Mouse (Mus musculus) testis, adult 2 months (tissue): ENCODE measurements around the gene Itga7.

Experiments
- CTCF ChIP-seq: fragments of 200-500 bp; IDR thresholded peaks from 2 replicates; pipeline ENCODE4 v1.5.1; 2012; ENCODE audit warnings: low read depth, mild to moderate bottlenecking, inconsistent platforms, low read length, moderate library complexity; ENCODE audit not compliant: control insufficient read depth, insufficient read depth, insufficient replicate concordance
- POLR2A ChIP-seq: fragments of 200-500 bp; IDR thresholded peaks from 2 replicates; pipeline ENCODE4 v1.6.1; 2012; ENCODE audit warnings: low read depth, mild to moderate bottlenecking, inconsistent platforms, low read length, moderate library complexity; ENCODE audit not compliant: control insufficient read depth

DNA sequence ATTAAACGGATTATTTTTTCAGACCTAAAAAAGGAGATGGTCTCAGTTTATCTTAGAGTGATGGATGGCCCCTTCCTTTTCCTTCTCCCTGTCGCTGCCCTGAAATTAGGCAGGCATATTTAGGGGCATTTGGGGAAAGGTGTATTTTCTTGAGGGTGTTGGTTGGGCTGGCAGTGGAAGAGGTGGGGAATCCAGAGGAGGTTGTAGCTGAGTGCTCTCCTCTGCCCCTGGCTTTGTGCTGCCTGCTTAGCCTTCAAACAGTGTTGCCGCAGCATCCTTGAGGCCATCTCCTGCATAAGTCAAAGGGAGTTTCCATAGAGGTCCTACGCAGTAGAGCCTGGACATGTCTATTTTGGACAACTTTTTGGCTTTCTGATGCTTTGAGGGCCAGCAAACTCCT, 20.8 kb upstream of the Itga7 start:
- no peak for TF ChIP-seq CTCF
- no peak for TF ChIP-seq POLR2A
